Mouse (Mus musculus): ENCODE results near the gene Sorcs3. TPM values are rescaled to one million over a fixed set of nuclear protein-coding genes. Genes with fewer than 3 reads are reported as not detected.

Gene Sorcs3
- total and polyA plus RNA-seq, 3 experiments, result not detected

GRCm38 (mm10) chr19:48368056-48368455 is 162.2 kb downstream of the Sorcs3 start:
- Histone ChIP-seq H3K27me3 (ENCODE audit: control insufficient read depth in 1 of 2, insufficient read depth in 2 of 2, low read length in 2 of 2) (no peaks in the 10 kb centered on the region), H3K79me2 (ENCODE audit: control insufficient read depth, insufficient read depth, low read length, poor library complexity) (no peaks in the 10 kb centered on the region), H3K4me3 (ENCODE audit: control insufficient read depth in 1 of 2, insufficient read depth in 1 of 2, low read depth in 2 of 2, low read length in 2 of 2) (no peak overlapping the region), H3K27ac (ENCODE audit: control insufficient read depth, low read depth, low read length) (no peak overlapping the region), H3K36me3 (ENCODE audit: control insufficient read depth in 1 of 2, insufficient read depth in 2 of 2, low read length in 2 of 2) (no peaks in the 10 kb centered on the region), H3K4me1 (ENCODE audit: control insufficient read depth in 1 of 2, insufficient read depth in 2 of 2, low read length in 2 of 2) (no peaks in the 10 kb centered on the region), H3K9me3 (replicated peaks; ENCODE audit: insufficient read depth, low read length) (no peaks in the 10 kb centered on the region), H3K9ac (ENCODE audit: control insufficient read depth, low read depth, low read length, poor library complexity, severe bottlenecking) (no peak overlapping the region)
- no peak for TF ChIP-seq POLR2AphosphoS5 (IDR thresholded peaks at IDR 0.05; ENCODE audit: borderline replicate concordance, low read depth, low read length)
- TF ChIP-seq NELFE (IDR thresholded peaks at IDR 0.05; ENCODE audit: low read depth, low read length), result no peak
- TF ChIP-seq MAX (IDR thresholded peaks at IDR 0.05; ENCODE audit: low read length), result no peak
- TF ChIP-seq ZC3H11A (IDR thresholded peaks at IDR 0.05; ENCODE audit: low read depth, low read length), result no peak
- TF ChIP-seq ELF1 (IDR thresholded peaks at IDR 0.05; ENCODE audit: low read depth, low read length), result no peak
- TF ChIP-seq ZMIZ1 (IDR thresholded peaks at IDR 0.05; ENCODE audit: low read depth, low read length), result no peak
- no peak for TF ChIP-seq CHD1 (IDR thresholded peaks at IDR 0.05; ENCODE audit: low read depth, low read length)
- DNase-seq (ENCODE audit: low read depth, low spot score), result no peak

- no peak overlapping the region for H3K9ac ChIP-seq (ENCODE audit: control insufficient read depth, low read depth, low read length, poor library complexity, severe bottlenecking)
- H3K79me2 ChIP-seq (ENCODE audit: control insufficient read depth, insufficient read depth, low read length, poor library complexity), result no peaks in the 10 kb centered on the region
- no peak overlapping the region for H3K4me3 ChIP-seq (ENCODE audit: control insufficient read depth in 1 of 2, insufficient read depth in 1 of 2, low read depth in 2 of 2, low read length in 2 of 2)
- no peaks in the 10 kb centered on the region for H3K4me1 ChIP-seq (ENCODE audit: control insufficient read depth in 1 of 2, insufficient read depth in 2 of 2, low read length in 2 of 2)
- H3K36me3 ChIP-seq (ENCODE audit: control insufficient read depth in 1 of 2, insufficient read depth in 2 of 2, low read length in 2 of 2), result no peaks in the 10 kb centered on the region
- DNase-seq (ENCODE audit: low read depth, low spot score), result no peak
- no peak overlapping the region for H3K27ac ChIP-seq (ENCODE audit: control insufficient read depth, low read depth, low read length)
- H3K9me3 ChIP-seq (replicated peaks; ENCODE audit: insufficient read depth, low read length), result no peaks in the 10 kb centered on the region
- H3K27me3 ChIP-seq (ENCODE audit: control insufficient read depth in 1 of 2, insufficient read depth in 2 of 2, low read length in 2 of 2), result no peaks in the 10 kb centered on the region
- TF ChIP-seq KAT2A (conservative IDR thresholded peaks at IDR 0.05; ENCODE audit: low read depth, low read length) (no peak), UBTF (IDR thresholded peaks at IDR 0.05; ENCODE audit: borderline replicate concordance, insufficient read depth, low read depth, low read length) (no peak), RAD21 (IDR thresholded peaks at IDR 0.05; ENCODE audit: low read depth, low read length) (no peak), RCOR1 (IDR thresholded peaks at IDR 0.05; ENCODE audit: low read depth, low read length) (no peak), NRF1 (IDR thresholded peaks at IDR 0.05; ENCODE audit: insufficient read depth, low read depth, low read length, poor library complexity, severe bottlenecking) (no peak), CHD2 (IDR thresholded peaks at IDR 0.05; ENCODE audit: low read length) (no peak), ZKSCAN1 (IDR thresholded peaks at IDR 0.05; ENCODE audit: low read depth, low read length) (no peak), MXI1 (IDR thresholded peaks at IDR 0.05; ENCODE audit: low read depth, low read length) (no peak), JUND (IDR thresholded peaks at IDR 0.05; ENCODE audit: low read depth, low read length) (no peak), ELF1 (IDR thresholded peaks at IDR 0.05; ENCODE audit: low read depth, low read length) (no peak), HCFC1 (IDR thresholded peaks at IDR 0.05; ENCODE audit: low read depth, low read length) (no peak), MAX (IDR thresholded peaks at IDR 0.05; ENCODE audit: low read length) (no peak), TCF12 (IDR thresholded peaks at IDR 0.05; ENCODE audit: low read depth, low read length) (no peak), TAL1 (IDR thresholded peaks at IDR 0.05; ENCODE audit: low read length) (no peak), SMC3 (IDR thresholded peaks at IDR 0.05; ENCODE audit: low read depth, low read length) (no peak), TBP (IDR thresholded peaks at IDR 0.05; ENCODE audit: low read depth, low read length) (no peak)
Observed at GRCm38 (mm10) chr19:48371787-48372186, 166.0 kb downstream of the Sorcs3 start.
